22 mouse cellular contexts compared by ENCODE assay signal in genomic region chr3:152108560-152109259, GRCm38 (mm10). TPM values are rescaled to one million over a fixed set of nuclear protein-coding genes. Genes with fewer than 3 reads are reported as not detected.
DNase-seq lines count a peak whose midpoint lies in the region; ATAC-seq and TF ChIP-seq lines count a peak whose summit lies in the region.
"Had no signal": no experiment of that assay in that cellular context is flagged by ENCODE, and none has a peak within 500 bp of the region (broad histone marks: within the 10 kb centered on the region; RNA-seq: fewer than 3 reads in every experiment).

No protein-coding gene starts in this region.

- no peak overlapping the region for H3K9ac ChIP-seq in embryonic facial prominence, embryonic 15.5 days
- no peak overlapping the region for H3K9ac ChIP-seq in hindbrain, embryonic 16.5 days (ENCODE audit: low read depth, low read length)
- H3K9ac ChIP-seq: heart, embryonic 12.5 days; hindbrain, embryonic 14.5 days; kidney, embryonic 15.5 days; lung, embryonic 15.5 days had no signal

- peak; percentile 63; the same call in 1 of the 2 replicates for ATAC-seq in embryonic facial prominence, embryonic 15.5 days (ENCODE audit: insufficient number of reproducible peaks, low FRiP score, low TSS enrichment, low read depth)
- no peak for ATAC-seq in hindbrain, embryonic 16.5 days
- ATAC-seq: intestine, embryonic 16.5 days; midbrain, embryonic 16.5 days had no signal

- peaks cover 16% of the 10 kb centered on the region for H3K27me3 ChIP-seq in embryonic facial prominence, embryonic 15.5 days
- no peaks in the 10 kb centered on the region for H3K27me3 ChIP-seq in hindbrain, embryonic 16.5 days (replicated peaks; ENCODE audit: control insufficient read depth, insufficient read depth, low read length)
- H3K27me3 ChIP-seq: heart, embryonic 12.5 days had no signal

- TF ChIP-seq POLR2A in bone marrow macrophage, adult 2 months (IDR thresholded peaks at IDR 0.05; ENCODE audit: borderline replicate concordance, low read depth, low read length), result no peak

- no peak overlapping the region for H3K4me2 ChIP-seq in embryonic facial prominence, embryonic 15.5 days (replicated peaks)
- H3K4me2 ChIP-seq in hindbrain, embryonic 16.5 days (ENCODE audit: low read length), result no peak overlapping the region
- H3K4me2 ChIP-seq: hindbrain, embryonic 14.5 days had no signal

- H3K4me1 ChIP-seq in bone marrow macrophage, adult 2 months (ENCODE audit: control insufficient read depth, insufficient read depth, low read length), result peaks cover 38% of the 10 kb centered on the region
- peaks cover 63% of the 10 kb centered on the region for H3K4me1 ChIP-seq in embryonic facial prominence, embryonic 15.5 days
- H3K4me1 ChIP-seq in hindbrain, embryonic 16.5 days (ENCODE audit: control insufficient read depth, insufficient read depth, low read depth, low read length), result peaks cover 19% of the 10 kb centered on the region

- 7% methylated on average over 3 of the region's 3 CpGs for WGBS in embryonic facial prominence, embryonic 15.5 days
- 12% methylated on average over 3 of the region's 3 CpGs for WGBS in hindbrain, embryonic 16.5 days

- H3K4me3 ChIP-seq in bone marrow macrophage, adult 2 months (ENCODE audit: insufficient read depth, low read length), result no peak overlapping the region
- no peak overlapping the region for H3K4me3 ChIP-seq in embryonic facial prominence, embryonic 15.5 days (replicated peaks)
- no peak overlapping the region for H3K4me3 ChIP-seq in hindbrain, embryonic 16.5 days (ENCODE audit: low read length)
- H3K4me3 ChIP-seq: heart, embryonic 12.5 days; lung, embryonic 15.5 days had no signal

- H3K27ac ChIP-seq in bone marrow macrophage, adult 2 months (ENCODE audit: insufficient read depth, low read depth, low read length), result peak overlapping the region; percentile 33
- peak overlapping the region; percentile 58; the same call in 1 of the 2 replicates for H3K27ac ChIP-seq in embryonic facial prominence, embryonic 15.5 days (replicated peaks)
- no peak overlapping the region for H3K27ac ChIP-seq in hindbrain, embryonic 16.5 days (ENCODE audit: low read depth, low read length)
- H3K27ac ChIP-seq: hindbrain, embryonic 14.5 days; kidney, embryonic 15.5 days; lung, embryonic 15.5 days; stomach, postnatal 0 days had no signal

- no peaks in the 10 kb centered on the region for H3K36me3 ChIP-seq in embryonic facial prominence, embryonic 15.5 days
- H3K36me3 ChIP-seq in hindbrain, embryonic 16.5 days (ENCODE audit: control insufficient read depth, insufficient read depth, low read length), result no peaks in the 10 kb centered on the region
- H3K36me3 ChIP-seq: heart, embryonic 12.5 days; kidney, embryonic 15.5 days; lung, embryonic 15.5 days had no signal

- TF ChIP-seq CTCF in bone marrow macrophage, adult 2 months (IDR thresholded peaks at IDR 0.05; ENCODE audit: low read depth, low read length), result no peak

- DNase-seq in adrenal gland, postnatal 10 days, result peak; percentile 27
- DNase-seq in adrenal gland, postnatal 14 days, result no peak
- DNase-seq in 3T3-L1 (ENCODE audit: low read depth, low spot score), result peak; percentile 83
- DNase-seq in ovary, postnatal 10 days (ENCODE audit: low spot score), result no peak
- no peak for DNase-seq in yolk sac, embryonic 10.5 days (ENCODE audit: low spot score)
- DNase-seq: adrenal gland, adult 8-10 months; cerebellum, adult 2 months; cerebellum, postnatal 36 days; heart, postnatal 14 days; lung, postnatal 4 days; right cerebral cortex, postnatal 25 days had no signal

- no peaks in the 10 kb centered on the region for H3K9me3 ChIP-seq in embryonic facial prominence, embryonic 15.5 days (replicated peaks)
- no peaks in the 10 kb centered on the region for H3K9me3 ChIP-seq in hindbrain, embryonic 16.5 days (ENCODE audit: control insufficient read depth, low read length)
- H3K9me3 ChIP-seq: heart, embryonic 12.5 days; kidney, embryonic 15.5 days; lung, embryonic 15.5 days had no signal

RNA-seq across cellular contexts. Expression of gene Gipc2, which starts 57.3 kb away (rescaled TPM):
- 1 to 10 TPM in 1 of 2 experiments, under 1 TPM in 1; 0.94 to 1.7 TPM for total RNA-seq in adrenal gland, postnatal 10 days (2021)
- 0.96 and 2.8 TPM in 2 replicates for total RNA-seq in adrenal gland, postnatal 14 days (2021)
- 1.2 TPM in 1 of 2 replicates, not detected in the other for polyA plus RNA-seq in bone marrow macrophage, adult 2 months (2012; ENCODE audit: insufficient read depth, insufficient read length, missing spikeins)
- 4.5 and 8.6 TPM in 2 replicates for polyA plus RNA-seq in embryonic facial prominence, embryonic 15.5 days (2015; fragmentation: Nextera tagmentation; extraction: Ambion mirVana)
- 9.7 and 11.9 TPM in 2 replicates for polyA plus RNA-seq in hindbrain, embryonic 16.5 days (2015; fragmentation: Nextera tagmentation; extraction: Ambion mirVana)
- total RNA-seq: neutrophil, adult 5-6 weeks had no signal

Comparison
In these comparisons a context has a peak if more than half of its experiments do, and no peak if none do; other contexts are left out.
1. DNase-seq: peak in adrenal gland, postnatal 10 days (single experiment) and 3T3-L1 (single experiment); none in adrenal gland, postnatal 14 days (single experiment), ovary, postnatal 10 days (single experiment) and yolk sac, embryonic 10.5 days (single experiment).